8 mouse cellular contexts compared by ENCODE assay signal in genomic region chr7:98839312-98839711, GRCm38 (mm10). TPM values are rescaled to one million over a fixed set of nuclear protein-coding genes. Genes with fewer than 3 reads are reported as not detected.
DNase-seq lines count a peak whose midpoint lies in the region; ATAC-seq lines count a peak whose summit lies in the region.

No protein-coding gene starts in this region.

- H3K27me3 ChIP-seq in heart, embryonic 11.5 days (ENCODE audit: control insufficient read depth, insufficient read depth, low read length), result peaks cover 27% of the 10 kb centered on the region
- H3K27me3 ChIP-seq in hindbrain, embryonic 14.5 days (ENCODE audit: control insufficient read depth, insufficient read depth, low read length), result peaks cover 70% of the 10 kb centered on the region
- peaks cover 68% of the 10 kb centered on the region for H3K27me3 ChIP-seq in midbrain, embryonic 14.5 days (ENCODE audit: control insufficient read depth, insufficient read depth, low read length)

- peak overlapping the region; percentile 38; the same call in 1 of the 2 replicates for H3K27ac ChIP-seq in heart, embryonic 11.5 days (ENCODE audit: low read depth, low read length)
- no peak overlapping the region for H3K27ac ChIP-seq in brown adipose tissue, adult 24 weeks (replicated peaks; ENCODE audit: low read depth, low read length)
- no peak overlapping the region for H3K27ac ChIP-seq in hindbrain, embryonic 14.5 days
- H3K27ac ChIP-seq in midbrain, embryonic 14.5 days (replicated peaks; ENCODE audit: low read depth, low read length), result no peak overlapping the region

- intact Hi-C loops in heart, postnatal 25 days (cut with DNase I), result loop anchor here (5.0 kb wide), 1 partner anchor 183 kb away; no protein-coding TSS in a partner anchor

- DNase-seq in heart, postnatal 25 days (ENCODE audit: low spot score), result no peak
- DNase-seq in hindbrain, embryonic 14.5 days (ENCODE audit: low spot score), result no peak
- no peak for DNase-seq in midbrain, embryonic 14.5 days
- DNase-seq in testis, postnatal 14 days (ENCODE audit: low spot score), result no peak
- no peak for DNase-seq in cerebellum, postnatal 36 days
- no peak for DNase-seq in cerebellum, adult 9-10 months

- H3K9me3 ChIP-seq in heart, embryonic 11.5 days (replicated peaks; ENCODE audit: control insufficient read depth, low read length), result no peaks in the 10 kb centered on the region
- H3K9me3 ChIP-seq in hindbrain, embryonic 14.5 days (ENCODE audit: control insufficient read depth, low read length), result no peaks in the 10 kb centered on the region
- no peaks in the 10 kb centered on the region for H3K9me3 ChIP-seq in midbrain, embryonic 14.5 days (ENCODE audit: control insufficient read depth, low read length)

- no peak for ATAC-seq in heart, embryonic 11.5 days (replicated peaks; ENCODE audit: insufficient number of reproducible peaks, low FRiP score, low TSS enrichment)
- no peak for ATAC-seq in hindbrain, embryonic 14.5 days (ENCODE audit: low FRiP score)
- no peak for ATAC-seq in midbrain, embryonic 14.5 days (ENCODE audit: low FRiP score, low TSS enrichment)

- H3K4me1 ChIP-seq in heart, embryonic 11.5 days (ENCODE audit: control insufficient read depth, insufficient read depth, low read length), result peaks cover 71% of the 10 kb centered on the region
- no peaks in the 10 kb centered on the region for H3K4me1 ChIP-seq in brown adipose tissue, adult 24 weeks (ENCODE audit: control insufficient read depth, insufficient read depth, insufficient read length, low read length)
- peaks cover 29% of the 10 kb centered on the region for H3K4me1 ChIP-seq in hindbrain, embryonic 14.5 days (replicated peaks; ENCODE audit: control insufficient read depth, insufficient read depth, low read length)
- peaks cover 35% of the 10 kb centered on the region for H3K4me1 ChIP-seq in midbrain, embryonic 14.5 days (ENCODE audit: control insufficient read depth, insufficient read depth, low read length)

- H3K4me3 ChIP-seq in heart, embryonic 11.5 days (ENCODE audit: low read depth, low read length), result peak overlapping the region; percentile 57
- peak overlapping the region; percentile 57 for H3K4me3 ChIP-seq in brown adipose tissue, adult 24 weeks (ENCODE audit: insufficient read depth, low read depth, low read length)
- H3K4me3 ChIP-seq in hindbrain, embryonic 14.5 days (replicated peaks; ENCODE audit: low read length), result peak overlapping the region; percentile 42
- peak overlapping the region; percentile 44 for H3K4me3 ChIP-seq in midbrain, embryonic 14.5 days (replicated peaks; ENCODE audit: low read depth, low read length)

- H3K9ac ChIP-seq in heart, embryonic 11.5 days (ENCODE audit: low read depth, low read length), result peak overlapping the region; percentile 66
- no peak overlapping the region for H3K9ac ChIP-seq in hindbrain, embryonic 14.5 days
- H3K9ac ChIP-seq in midbrain, embryonic 14.5 days (replicated peaks; ENCODE audit: low read length), result peak overlapping the region; percentile 50; the same call in 1 of the 2 replicates

- peak overlapping the region; percentile 99 for H3K4me2 ChIP-seq in heart, embryonic 11.5 days
- H3K4me2 ChIP-seq in hindbrain, embryonic 14.5 days (replicated peaks), result peak overlapping the region; percentile 87
- peak overlapping the region; percentile 89 for H3K4me2 ChIP-seq in midbrain, embryonic 14.5 days (ENCODE audit: low read length)

- no peaks in the 10 kb centered on the region for H3K36me3 ChIP-seq in heart, embryonic 11.5 days (ENCODE audit: control insufficient read depth, insufficient read depth, low read length)
- H3K36me3 ChIP-seq in hindbrain, embryonic 14.5 days (replicated peaks; ENCODE audit: control insufficient read depth, insufficient read depth), result no peaks in the 10 kb centered on the region
- H3K36me3 ChIP-seq in midbrain, embryonic 14.5 days (ENCODE audit: control insufficient read depth, insufficient read depth, low read length), result no peaks in the 10 kb centered on the region

- 2% methylated on average over 12 of the region's 12 CpGs for WGBS in heart, embryonic 11.5 days (ENCODE audit: insufficient replicate concordance)
- 1% methylated on average over 12 of the region's 12 CpGs for WGBS in hindbrain, embryonic 14.5 days
- 3% methylated on average over 12 of the region's 12 CpGs for WGBS in midbrain, embryonic 14.5 days

RNA-seq across cellular contexts. Expression of gene Wnt11, which starts 4.4 kb away (rescaled TPM):
- 24.5 and 24.7 TPM in 2 replicates for polyA plus RNA-seq in heart, embryonic 11.5 days (2014; fragmentation: Nextera tagmentation; extraction: Ambion mirVana)
- total RNA-seq in heart, postnatal 25 days (2021), result 1 to 10 TPM; 4.1 to 4.6 TPM
- polyA plus RNA-seq in brown adipose tissue, adult 24 weeks (2012; ENCODE audit: insufficient read depth, insufficient read length, missing spikeins), result 2.5 and 5.5 TPM in 2 replicates
- polyA plus RNA-seq in hindbrain, embryonic 14.5 days (2014; fragmentation: Nextera tagmentation; extraction: Ambion mirVana), result 2.0 and 2.3 TPM in 2 replicates
- polyA plus RNA-seq in midbrain, embryonic 14.5 days (2014; fragmentation: Nextera tagmentation; extraction: Ambion mirVana), result 0.58 and 0.64 TPM in 2 replicates
